Mouse (Mus musculus) frontal cortex, postnatal 14 days (tissue): ENCODE measurements at regions not wholly inside any gene's neighbourhood (a gene's known extent, or its start where the extent isn't known, plus 50 kb on each side); places are given as distances from the start of the nearest gene placed in this dataset.

Experiments
- DNase-seq, 2 experiments: peaks; one replicate each; pipeline ENCODE4 v3.0.0; 2022; ENCODE audit warnings: low spot score in 2 of 2

DNA sequence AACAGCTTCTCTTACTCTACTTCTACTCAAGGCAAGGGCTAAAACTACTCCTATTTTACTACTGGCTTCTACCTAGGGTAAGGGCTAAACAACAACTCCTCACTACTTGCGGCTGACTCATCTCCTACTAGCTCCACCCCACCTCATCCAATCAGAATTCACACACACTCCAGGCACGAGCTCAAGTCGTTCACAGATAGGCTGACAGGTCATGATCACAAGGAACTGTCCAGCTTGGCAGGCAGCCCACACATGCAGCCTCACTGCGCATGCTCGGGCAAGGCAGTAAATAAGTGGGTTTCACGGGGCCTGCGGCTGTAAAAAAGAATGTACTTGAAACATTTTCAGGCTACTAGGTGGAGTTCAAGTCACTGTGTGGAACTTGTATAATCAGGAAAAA lies 197.6 kb downstream of the Ccdc50 start:
- DNase-seq = no peak

DNA sequence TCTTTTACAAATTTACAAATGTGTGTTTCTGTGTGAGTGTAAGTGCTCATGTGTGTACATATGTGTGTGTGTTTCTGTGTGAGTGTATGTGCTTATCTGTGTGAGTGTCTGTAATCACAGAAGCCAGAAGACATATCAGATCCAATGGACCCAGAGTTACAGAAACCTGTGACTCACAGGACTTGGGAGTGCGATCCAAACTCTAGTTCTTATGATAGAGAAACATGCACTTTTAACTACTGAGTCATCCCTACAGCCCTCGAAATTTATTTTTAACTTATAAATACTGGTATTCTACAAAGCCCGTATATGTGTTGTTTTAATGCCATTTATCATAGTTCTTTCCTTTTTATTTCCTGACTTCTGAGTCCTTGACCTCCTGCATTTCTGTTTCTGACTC lies 220.7 kb downstream of the Ccdc50 start:
- DNase-seq = no peak

DNA sequence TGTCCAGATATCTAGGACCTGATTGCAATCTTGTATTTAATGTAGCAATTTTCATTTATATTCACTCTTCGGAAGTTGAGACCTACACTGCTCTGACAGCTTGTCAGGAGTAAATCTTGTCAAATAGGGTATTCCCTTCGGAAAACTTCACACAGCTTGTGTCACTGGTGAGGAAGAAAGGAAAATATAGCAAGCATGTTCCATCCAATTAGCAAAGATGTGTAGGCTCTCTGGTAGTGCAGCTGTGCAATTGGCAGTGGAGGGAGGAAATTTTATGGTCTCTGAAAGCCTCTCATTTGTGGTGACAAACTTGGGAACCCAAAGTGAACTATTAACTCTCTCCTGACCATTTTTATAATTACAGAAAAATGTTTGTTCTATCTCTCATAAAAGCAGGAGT lies 252.6 kb downstream of the Ccdc50 start:
- DNase-seq = no peak

DNA sequence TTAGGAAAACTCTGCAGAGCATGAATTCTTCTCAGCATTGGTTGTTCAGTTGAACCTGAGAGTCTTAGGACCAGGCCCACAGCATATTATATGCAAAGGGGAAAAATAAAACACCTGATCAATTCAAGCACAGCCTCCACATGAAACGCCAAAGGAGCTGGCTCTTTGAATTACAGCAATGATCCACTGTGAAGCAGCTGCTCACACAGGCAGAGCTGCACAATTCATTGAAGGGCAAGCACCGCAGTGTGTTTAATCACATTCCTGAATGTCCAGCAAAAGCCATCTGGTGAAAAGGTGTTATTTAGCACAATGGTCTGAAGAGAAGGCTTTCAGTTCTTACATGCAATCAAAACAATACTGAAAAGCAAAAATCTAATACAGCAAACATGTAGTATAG lies 289.6 kb downstream of the Ccdc50 start:
- no peak for DNase-seq

DNA sequence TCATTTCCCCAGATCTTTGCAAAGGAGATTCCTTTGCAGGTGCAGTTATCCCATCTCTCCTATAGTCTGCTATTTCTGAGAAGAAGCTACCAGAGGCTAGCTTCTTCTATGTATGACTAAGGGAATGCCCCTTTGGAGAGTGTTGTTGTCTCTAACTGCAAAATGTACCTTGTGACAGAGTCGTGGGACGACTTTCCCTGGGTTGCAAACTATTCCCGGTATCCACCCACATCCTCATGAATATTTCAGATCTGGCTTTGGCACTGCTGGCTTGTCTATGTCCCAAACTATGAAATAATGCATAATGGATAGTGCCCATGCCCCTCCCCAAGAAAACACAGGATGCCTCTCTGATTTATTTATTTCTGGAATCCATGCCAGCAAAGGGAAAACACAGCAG lies 294.3 kb downstream of the Ccdc50 start:
- peak; percentile 10 to 14 for DNase-seq

DNA sequence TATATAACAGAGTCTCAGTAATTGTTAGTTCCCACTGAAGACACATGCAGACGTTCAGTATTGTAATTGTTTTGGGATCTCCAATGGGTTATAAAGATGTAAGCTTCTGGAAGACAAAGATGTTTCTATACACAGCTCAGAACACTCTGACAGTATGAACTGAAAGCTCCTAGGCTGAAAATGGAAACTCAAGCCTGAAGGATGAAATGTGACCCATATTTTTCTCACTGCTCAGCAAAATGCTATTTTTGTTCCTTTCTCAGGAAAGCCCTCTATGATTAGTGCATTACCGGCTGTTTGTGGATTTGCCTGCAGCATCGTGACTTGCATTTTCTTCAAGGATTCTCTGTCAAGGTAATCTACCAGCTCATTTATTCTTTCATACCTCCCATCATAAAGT lies 295.2 kb downstream of the Ccdc50 start:
- DNase-seq = no peak

DNA sequence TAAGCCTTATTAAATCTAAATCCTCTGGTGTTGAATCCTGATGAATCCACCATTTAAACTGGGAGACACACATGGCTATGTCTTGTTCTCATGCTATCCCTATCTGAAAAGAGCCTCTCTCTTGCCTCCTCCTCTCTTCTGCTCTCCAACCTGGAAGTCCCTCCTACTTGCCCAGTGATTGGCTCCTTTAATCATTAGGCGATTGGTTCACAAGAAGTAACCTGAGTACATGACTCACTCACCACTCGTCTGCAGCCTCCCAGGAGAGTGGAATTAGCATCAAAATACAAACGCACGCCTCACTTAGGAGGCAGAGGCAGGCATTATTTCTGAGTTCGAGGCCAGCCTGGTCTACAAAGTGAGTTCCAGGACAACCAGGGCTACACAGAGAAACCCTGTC lies 321.3 kb downstream of the Ccdc50 start:
- no peak for DNase-seq

DNA sequence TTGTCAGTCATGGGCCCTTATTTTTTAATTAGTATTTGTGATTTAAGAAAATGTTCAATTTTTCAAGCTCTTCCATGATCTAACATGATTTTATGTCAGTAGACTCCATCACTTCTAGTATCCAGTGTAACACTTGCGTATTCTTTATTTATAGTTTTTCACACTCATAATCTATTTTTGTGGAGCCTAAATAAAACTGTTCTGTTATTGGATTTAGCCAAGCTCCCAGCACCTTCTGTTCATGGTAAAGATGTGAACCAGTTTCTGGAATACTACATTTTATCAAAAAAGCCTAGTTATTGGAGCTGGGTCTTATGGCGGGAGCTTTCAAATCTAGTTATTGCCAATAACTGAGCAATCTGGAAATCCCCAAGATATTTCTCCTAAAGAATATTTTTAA lies 334.8 kb downstream of the Ccdc50 start:
- no peak for DNase-seq
